Mouse (Mus musculus) ES-E14 (cell line): Measurements from ENCODE around the gene Mcl1.

Experiments used
- CHD2 ChIP-seq: IDR thresholded peaks from 2 replicates; pipeline ENCODE4 v1.6.1; 2014; ENCODE audit warnings: mild to moderate bottlenecking, low read depth, low read length, inconsistent platforms
- HCFC1 ChIP-seq: IDR thresholded peaks from 2 replicates; pipeline ENCODE4 v1.6.1; 2012; ENCODE audit warnings: low read length, inconsistent platforms, borderline replicate concordance; ENCODE audit not compliant: insufficient read depth
- MAFK ChIP-seq: IDR thresholded peaks from 2 replicates; pipeline ENCODE4 v1.6.1; 2014; ENCODE audit warnings: mild to moderate bottlenecking, low read depth, low read length, inconsistent platforms; ENCODE audit not compliant: insufficient read depth
- ZC3H11A ChIP-seq: IDR thresholded peaks from 2 replicates; pipeline ENCODE4 v1.6.1; 2012; ENCODE audit warnings: low read depth, mild to moderate bottlenecking, inconsistent platforms, low read length, borderline replicate concordance
- ZNF384 ChIP-seq: IDR thresholded peaks from 2 replicates; pipeline ENCODE4 v1.6.1; 2012; ENCODE audit warnings: low read depth, low read length, inconsistent platforms

DNA sequence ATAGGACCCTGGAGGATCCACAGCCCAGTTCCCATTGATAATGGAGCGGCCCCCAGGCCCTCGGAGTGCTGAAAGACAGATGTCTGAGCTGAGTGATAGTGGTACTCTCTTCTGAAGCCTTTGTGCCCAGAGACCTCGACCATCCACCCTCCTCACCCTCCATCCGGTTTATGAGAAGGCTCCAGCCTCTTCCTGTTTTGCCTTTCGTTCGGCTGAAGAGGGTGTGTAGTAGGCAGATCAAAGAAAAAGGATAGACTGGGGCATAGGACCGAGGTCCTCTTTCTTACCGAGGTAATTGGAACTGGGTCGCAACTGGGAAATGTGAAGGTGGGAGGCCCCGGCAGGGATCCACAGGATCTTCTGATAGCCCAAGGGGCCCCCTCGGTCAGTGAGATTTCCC is 22.8 kb downstream of the Mcl1 start:
- TF ChIP-seq ZC3H11A (no peak), ZNF384 (no peak), CHD2 (no peak), HCFC1 (no peak), MAFK (no peak)
